Mouse (Mus musculus) stomach, embryonic 14.5 days (tissue): ENCODE data around the gene Chil1. TPM values are rescaled to one million over a fixed set of nuclear protein-coding genes. Genes with fewer than 3 reads are reported as not detected.

Experiments used
- ATAC-seq: fragments of 200-750 bp; cut with Nextera tagmentation; 2 replicates; pipeline ENCODE4 v1.8.0; 2017; ENCODE audit warnings: low read depth, moderate TSS enrichment; ENCODE audit not compliant: insufficient number of reproducible peaks, insufficient read depth, low FRiP score
- H3K27ac ChIP-seq: fragments of 300-500 bp; sonication (generic); 2 replicates; pipeline ENCODE4 v1.5.1; 2014; ENCODE audit warnings: mild to moderate bottlenecking, low read length, moderate library complexity, mixed read lengths
- H3K27me3 ChIP-seq: fragments of 300-500 bp; sonication (generic); 2 replicates; pipeline ENCODE4 v1.6.1; 2014; ENCODE audit warnings: low read length, control low read depth, mixed read lengths; ENCODE audit not compliant: control insufficient read depth, insufficient read depth
- H3K36me3 ChIP-seq: fragments of 300-500 bp; sonication (generic); 2 replicates; pipeline ENCODE4 v1.6.1; 2014; ENCODE audit warnings: mild to moderate bottlenecking, control low read depth, low read length, moderate library complexity, mixed read lengths; ENCODE audit not compliant: control insufficient read depth, insufficient read depth
- H3K4me1 ChIP-seq: fragments of 300-500 bp; sonication (generic); 2 replicates; pipeline ENCODE4 v1.6.1; 2014; ENCODE audit warnings: low read length, control low read depth, mixed read lengths; ENCODE audit not compliant: control insufficient read depth, insufficient read depth
- H3K4me2 ChIP-seq: fragments of 300-500 bp; sonication (generic); replicated peaks from 2 replicates; pipeline ENCODE4 v1.6.1; 2014; ENCODE audit warnings: low read depth, low read length, control low read depth
- H3K4me3 ChIP-seq: fragments of 300-500 bp; sonication (generic); 2 replicates; pipeline ENCODE4 v1.5.1; 2014; ENCODE audit warnings: low read depth, low read length, control low read depth
- H3K9ac ChIP-seq: fragments of 300-500 bp; sonication (generic); replicated peaks from 2 replicates; pipeline ENCODE4 v1.6.1; 2014; ENCODE audit warnings: low read depth, mild to moderate bottlenecking, control low read depth, low read length, moderate library complexity, mixed read lengths
- H3K9me3 ChIP-seq: fragments of 300-500 bp; sonication (generic); 2 replicates; pipeline ENCODE4 v1.6.1; 2016; ENCODE audit warnings: low read depth, low read length, control low read depth; ENCODE audit not compliant: control insufficient read depth
- WGBS: fragments of 180-500 bp; shearing (Covaris S2); extraction: QIAGEN DNeasy Blood & Tissue Kit; methylation state at CpG from one replicate; pipeline ENCODE4 v1.1.7; 2014; 5-methylcytosine and 5-hydroxymethylcytosine counted together
- polyA plus RNA-seq: library from polyadenylated mRNA; unstranded; fragments of >200 nt; fragmentation: Nextera tagmentation; extraction: Ambion mirVana; gene quantifications from 2 replicates; pipeline ENCODE4 v1.2.1, GENCODE M21; 2014

The Chil1 gene
- polyA plus RNA-seq, 1 experiment from 2014 or later: 0.67 TPM

- no peak for ATAC-seq
- H3K4me2 ChIP-seq: no peak overlapping the region
- H3K4me1 ChIP-seq: no peaks in the 10 kb centered on the region
- H3K27ac ChIP-seq: no peak overlapping the region
- no peak overlapping the region for H3K4me3 ChIP-seq
- H3K36me3 ChIP-seq: no peaks in the 10 kb centered on the region
- 85% methylated on average over 3 of the region's 3 CpGs for WGBS
- no peaks in the 10 kb centered on the region for H3K27me3 ChIP-seq
- no peaks in the 10 kb centered on the region for H3K9me3 ChIP-seq
- H3K9ac ChIP-seq: no peak overlapping the region
Measured at GRCm38 (mm10) chr1:134166547-134166946, 15.4 kb upstream of the Chil1 start.

DNA sequence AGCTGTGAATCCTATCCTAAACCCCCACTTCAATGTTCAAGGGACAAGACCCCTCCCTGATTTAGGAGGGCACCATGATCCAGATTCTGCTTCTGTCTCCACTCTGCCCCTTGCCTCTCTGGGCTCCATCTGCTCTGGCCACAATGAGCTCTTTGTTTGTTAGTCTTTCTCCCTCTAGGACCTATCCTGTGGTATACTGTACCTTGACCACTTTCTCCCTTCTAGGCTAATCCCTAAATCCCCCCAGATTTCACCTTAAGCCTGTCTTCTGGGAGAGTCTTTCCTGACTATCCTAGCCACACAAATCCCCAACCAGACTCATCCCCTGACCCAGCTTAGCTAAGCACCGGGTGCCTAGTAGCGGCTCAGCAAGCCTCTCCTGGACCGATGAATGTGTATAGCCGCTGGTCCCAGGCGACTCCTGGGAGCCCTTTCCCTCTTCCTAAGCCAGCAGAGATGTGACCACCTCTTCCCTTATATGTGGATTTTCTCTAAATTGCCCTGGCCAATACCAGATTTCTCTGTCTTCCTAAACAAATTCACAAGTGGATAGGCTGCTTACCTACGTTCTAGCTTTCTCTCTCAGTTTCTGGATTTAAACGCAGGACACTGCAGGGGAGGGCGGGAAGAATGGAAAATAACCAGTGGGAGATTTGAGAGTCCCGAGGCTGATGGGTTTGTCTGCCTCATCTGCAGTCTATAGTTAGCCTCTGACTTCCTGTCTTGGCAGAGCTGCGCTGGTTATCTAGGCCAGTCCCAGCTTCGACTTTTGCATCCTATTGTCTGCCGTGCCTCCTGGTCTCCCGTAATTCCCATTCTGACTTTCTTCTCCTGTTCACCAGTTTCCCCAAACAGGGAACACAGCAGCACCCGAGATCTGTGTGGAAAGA, 14.3 kb upstream of the Chil1 start:
- H3K27me3 ChIP-seq: no peaks in the 10 kb centered on the region
- no peak overlapping the region for H3K27ac ChIP-seq
- no peak overlapping the region for H3K4me3 ChIP-seq
- WGBS: 65% methylated on average over 14 of the region's 14 CpGs
- no peaks in the 10 kb centered on the region for H3K36me3 ChIP-seq
- H3K9ac ChIP-seq: no peak overlapping the region
- no peaks in the 10 kb centered on the region for H3K4me1 ChIP-seq
- ATAC-seq: no peak
- no peaks in the 10 kb centered on the region for H3K9me3 ChIP-seq
- no peak overlapping the region for H3K4me2 ChIP-seq

- Histone ChIP-seq H3K4me3 (no peak overlapping the region), H3K9ac (no peak overlapping the region), H3K9me3 (no peaks in the 10 kb centered on the region), H3K36me3 (no peaks in the 10 kb centered on the region), H3K4me1 (no peaks in the 10 kb centered on the region), H3K27me3 (no peaks in the 10 kb centered on the region), H3K27ac (no peak overlapping the region), H3K4me2 (no peak overlapping the region)
- 71% methylated on average over 3 of the region's 3 CpGs for WGBS
- ATAC-seq: no peak
Measured at GRCm38 (mm10) chr1:134168567-134168966, 13.4 kb upstream of the Chil1 start.

DNA sequence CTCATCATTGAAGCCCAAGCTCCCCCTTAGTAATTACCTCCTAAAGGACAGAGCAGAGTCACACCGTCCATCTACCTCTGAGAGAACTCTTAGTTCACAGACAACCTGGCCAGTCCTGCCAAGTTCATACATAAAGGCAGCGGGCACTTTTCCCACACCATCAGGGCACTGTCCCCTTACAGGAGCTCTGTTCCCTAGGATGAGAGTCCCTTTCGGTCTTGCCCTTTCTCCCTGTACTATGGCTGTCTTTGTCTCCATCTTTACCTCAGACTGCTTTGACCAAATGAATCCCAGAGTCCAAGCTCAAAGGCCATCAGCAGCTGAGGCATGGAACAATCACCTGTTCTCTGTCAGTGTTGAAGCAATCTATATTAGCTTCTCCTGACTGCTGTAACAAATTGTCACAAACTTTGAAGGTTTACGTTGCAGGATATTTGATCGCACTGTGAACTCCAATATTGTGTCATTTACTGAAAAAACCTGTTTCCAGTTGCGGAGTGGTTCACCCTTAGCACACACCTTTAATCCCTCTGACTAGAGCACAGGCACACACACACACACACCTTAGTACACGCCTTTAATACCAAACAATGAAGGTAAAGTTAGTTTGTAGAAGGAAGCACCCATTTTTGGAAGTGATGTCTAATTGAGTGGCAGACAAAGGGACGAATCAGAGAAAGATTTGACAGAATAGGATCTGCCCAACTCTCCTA, 12.8 kb upstream of the Chil1 start:
- H3K9ac ChIP-seq: no peak overlapping the region
- no peaks in the 10 kb centered on the region for H3K4me1 ChIP-seq
- H3K9me3 ChIP-seq: no peaks in the 10 kb centered on the region
- WGBS: 77% methylated on average over 8 of the region's 8 CpGs
- no peaks in the 10 kb centered on the region for H3K36me3 ChIP-seq
- ATAC-seq: no peak
- no peak overlapping the region for H3K4me2 ChIP-seq
- H3K27ac ChIP-seq: no peak overlapping the region
- H3K27me3 ChIP-seq: no peaks in the 10 kb centered on the region
- H3K4me3 ChIP-seq: no peak overlapping the region

GRCm38 (mm10) chr1:134173081-134173480, 8.9 kb upstream of the Chil1 start:
- Histone ChIP-seq H3K4me2 (no peak overlapping the region), H3K27me3 (no peaks in the 10 kb centered on the region), H3K9ac (no peak overlapping the region), H3K36me3 (no peaks in the 10 kb centered on the region), H3K4me1 (no peaks in the 10 kb centered on the region), H3K9me3 (no peaks in the 10 kb centered on the region), H3K27ac (no peak overlapping the region), H3K4me3 (no peak overlapping the region)
- 54% methylated on average over 7 of the region's 7 CpGs for WGBS
- ATAC-seq: no peak

DNA sequence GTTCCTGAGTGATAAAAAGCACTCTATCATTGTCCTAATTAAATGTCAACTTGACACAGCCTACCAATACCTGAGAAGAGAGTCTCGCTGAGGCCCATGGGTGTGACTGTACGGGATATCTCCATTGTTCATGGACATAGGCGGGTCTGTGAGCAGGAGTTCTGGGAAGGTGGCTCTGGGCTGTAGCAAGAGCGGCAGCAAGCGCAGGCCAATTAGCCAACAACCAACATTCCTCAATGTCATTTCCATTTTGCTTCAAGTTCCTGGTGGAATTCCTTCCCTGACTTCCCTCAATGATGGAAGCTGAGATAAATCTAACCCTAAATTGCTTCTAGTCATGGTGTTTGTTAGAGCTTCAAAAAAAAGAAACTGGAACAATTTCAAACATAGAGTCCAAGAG, 4.0 kb upstream of the Chil1 start:
- Histone ChIP-seq H3K4me3 (no peak overlapping the region), H3K9me3 (no peaks in the 10 kb centered on the region), H3K4me2 (no peak overlapping the region), H3K9ac (no peak overlapping the region), H3K27me3 (no peaks in the 10 kb centered on the region), H3K4me1 (0 out of 2 replicates have a peak, but pooled peaks cover 2% of the 10 kb centered on the region), H3K27ac (no peak overlapping the region), H3K36me3 (no peaks in the 10 kb centered on the region)
- WGBS: 81% methylated on average over 5 of the region's 5 CpGs
- no peak for ATAC-seq

- 0 out of 2 replicates have a peak, but pooled peaks cover 2% of the 10 kb centered on the region for H3K4me1 ChIP-seq
- WGBS: 91% methylated on average over 4 of the region's 4 CpGs
- no peak overlapping the region for H3K4me2 ChIP-seq
Measured at GRCm38 (mm10) chr1:134184089-134184488, 2.1 kb downstream of the Chil1 start.

GRCm38 (mm10) chr1:134188217-134188616, 6.2 kb downstream of the Chil1 start:
- 78% methylated on average over 5 of the region's 5 CpGs for whole genome bisulfite sequencing
- Histone ChIP-seq H3K9me3 (no peaks in the 10 kb centered on the region), H3K36me3 (no peaks in the 10 kb centered on the region), H3K27me3 (no peaks in the 10 kb centered on the region), H3K4me2 (no peak overlapping the region), H3K9ac (no peak overlapping the region), H3K27ac (no peak overlapping the region), H3K4me1 (0 out of 2 replicates have a peak, but pooled peaks cover 4% of the 10 kb centered on the region), H3K4me3 (no peak overlapping the region)
- ATAC-seq: no peak

More at GRCm38 (mm10) chr1:134184089-134184488, 2.1 kb downstream of the Chil1 start:
- H3K36me3 ChIP-seq: no peaks in the 10 kb centered on the region
- H3K4me3 ChIP-seq: no peak overlapping the region
- no peaks in the 10 kb centered on the region for H3K9me3 ChIP-seq
- H3K27ac ChIP-seq: no peak overlapping the region
- no peak for ATAC-seq
- no peaks in the 10 kb centered on the region for H3K27me3 ChIP-seq
- H3K9ac ChIP-seq: no peak overlapping the region
